Mouse (Mus musculus) right cerebral cortex, adult 2 months (tissue): ENCODE data around the gene Khdc4.

Experiments
- DNase-seq, 2 experiments: peaks; one replicate each; pipeline ENCODE4 v3.0.0; 2021 to 2022; ENCODE audit warnings: low spot score in 2 of 2

The Khdc4 gene

DNA sequence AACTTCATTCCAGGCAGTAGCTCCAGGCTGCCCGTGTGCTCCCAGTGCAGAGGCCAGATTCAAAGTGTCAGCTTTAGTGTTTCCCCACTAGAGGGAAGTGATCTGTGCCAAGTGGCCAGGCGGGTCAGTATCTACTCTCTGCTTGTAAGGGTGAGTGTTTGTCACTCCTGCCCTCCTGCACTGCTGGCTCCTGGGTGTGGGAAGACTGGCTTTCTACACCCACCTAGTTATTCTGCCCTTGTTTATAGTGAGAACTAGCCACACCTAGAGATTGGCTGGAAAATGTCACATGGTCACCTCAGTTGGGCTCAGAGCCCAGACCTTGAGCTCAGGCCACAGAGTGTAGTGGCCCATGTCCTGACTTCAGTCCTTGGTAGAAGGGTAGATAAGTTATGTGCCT lies 33.5 kb downstream of the Khdc4 start:
- no peak for DNase-seq

DNA sequence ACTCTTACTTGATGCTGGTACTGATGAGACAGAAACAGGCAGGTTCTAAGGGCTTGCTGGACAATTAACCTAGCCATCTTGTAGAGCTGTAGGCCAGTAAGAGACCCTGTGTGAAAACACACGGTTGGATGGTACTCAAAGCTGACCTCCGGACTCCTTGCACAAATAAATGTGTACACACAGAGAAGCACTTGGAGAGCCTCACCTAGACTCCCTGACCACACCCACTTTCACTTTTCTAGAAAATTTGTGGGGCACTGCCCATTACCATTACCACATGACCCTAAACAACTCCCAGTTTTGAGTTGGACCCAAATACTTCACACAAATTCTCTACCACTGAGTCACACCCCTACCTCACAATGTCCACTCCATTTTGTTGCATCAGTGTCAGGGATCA lies 51.0 kb downstream of the Khdc4 start:
- no peak for DNase-seq

DNA sequence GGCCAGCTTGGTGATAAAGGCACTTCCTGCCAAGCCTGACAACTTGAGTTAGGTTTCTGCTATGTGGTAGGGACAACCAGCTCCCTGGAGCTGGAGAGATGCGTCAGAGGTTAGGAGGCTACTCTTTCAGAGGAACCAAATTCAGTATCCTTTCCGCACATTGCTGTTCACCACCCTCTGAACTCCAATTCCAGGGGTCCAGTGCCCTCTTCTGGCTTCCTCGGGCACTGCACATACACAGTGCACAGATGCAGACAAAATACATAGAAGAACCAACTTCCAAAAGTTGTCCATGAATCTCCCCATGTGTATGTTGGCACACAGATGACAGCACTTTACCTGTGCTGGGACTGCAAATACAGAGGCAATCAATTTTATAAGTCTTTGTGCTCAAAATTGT lies 53.0 kb downstream of the Khdc4 start:
- peak; percentile 59 to 60 for DNase-seq

DNA sequence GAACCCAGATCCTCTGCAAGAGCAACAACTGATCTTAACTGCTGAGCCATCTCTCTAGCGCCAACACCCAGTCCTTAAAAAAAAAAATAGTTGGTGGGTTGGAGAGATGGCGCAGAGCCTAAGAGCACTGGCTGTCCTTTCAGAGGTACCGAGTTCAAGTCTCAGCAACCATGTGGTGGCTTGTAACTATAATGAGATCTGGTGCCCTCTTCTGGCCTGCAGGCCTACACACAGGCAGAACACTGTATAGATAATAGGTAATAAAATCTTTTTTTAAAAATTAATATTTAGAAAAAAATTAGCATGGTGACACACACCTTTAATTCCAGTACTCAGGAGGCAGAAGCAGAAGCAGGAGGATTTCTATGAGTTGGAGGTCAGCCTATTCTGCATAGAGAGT lies 54.5 kb downstream of the Khdc4 start:
- DNase-seq: no peak

DNA sequence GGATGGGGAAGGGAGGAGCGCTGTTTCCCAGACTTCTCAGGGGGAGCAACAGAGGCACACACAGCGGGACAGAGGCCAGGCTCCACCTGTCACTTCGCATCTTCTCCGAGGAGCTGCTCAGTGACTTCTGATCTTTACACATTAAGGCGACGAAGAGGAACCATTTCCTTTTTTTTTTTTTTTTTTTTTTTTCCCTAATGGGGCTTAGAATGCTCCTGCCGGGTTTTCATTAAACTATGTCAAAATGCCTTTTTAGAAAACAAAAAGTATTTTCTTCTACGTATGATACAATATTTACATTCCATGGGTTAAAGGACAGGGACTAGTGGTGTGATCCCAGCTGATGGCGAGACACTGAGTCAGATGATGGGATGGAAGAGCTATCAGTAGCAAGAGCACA lies 59.9 kb downstream of the Khdc4 start:
- no peak for DNase-seq

DNA sequence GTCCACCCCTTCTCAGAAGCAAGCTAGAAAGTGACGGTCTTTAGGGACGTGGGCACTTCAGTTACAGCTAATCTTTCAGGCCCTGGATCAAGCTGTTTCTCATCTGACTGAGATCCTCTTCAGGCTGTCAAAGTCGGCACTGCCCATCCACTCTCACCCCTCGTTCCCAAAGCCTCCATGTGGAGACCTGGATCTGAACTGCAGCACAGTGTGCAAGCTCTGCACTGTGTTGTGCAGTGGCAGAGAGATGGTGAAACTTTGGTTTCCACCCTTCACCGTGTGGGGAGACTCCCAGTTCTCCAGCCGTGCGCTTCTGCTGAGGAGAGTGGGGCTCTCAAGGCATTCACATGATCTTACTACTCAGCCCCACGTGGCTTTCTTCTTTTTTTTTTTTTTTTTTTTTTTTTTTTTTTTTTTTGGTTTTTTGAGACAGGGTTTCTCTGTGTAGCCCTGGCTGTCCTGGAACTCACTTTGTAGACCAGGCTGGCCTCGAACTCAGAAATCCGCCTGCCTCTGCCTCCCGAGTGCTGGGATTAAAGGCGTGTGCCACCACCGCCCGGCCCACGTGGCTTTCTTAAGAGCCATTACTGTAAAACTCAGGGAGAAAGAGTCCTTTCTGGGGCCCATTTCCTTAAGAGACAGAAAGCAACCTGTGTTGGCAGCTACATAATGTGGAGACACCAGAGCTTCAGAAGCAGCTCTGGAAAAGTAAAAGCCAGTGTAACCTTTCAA lies 60.7 kb downstream of the Khdc4 start:
- DNase-seq: no peak

DNA sequence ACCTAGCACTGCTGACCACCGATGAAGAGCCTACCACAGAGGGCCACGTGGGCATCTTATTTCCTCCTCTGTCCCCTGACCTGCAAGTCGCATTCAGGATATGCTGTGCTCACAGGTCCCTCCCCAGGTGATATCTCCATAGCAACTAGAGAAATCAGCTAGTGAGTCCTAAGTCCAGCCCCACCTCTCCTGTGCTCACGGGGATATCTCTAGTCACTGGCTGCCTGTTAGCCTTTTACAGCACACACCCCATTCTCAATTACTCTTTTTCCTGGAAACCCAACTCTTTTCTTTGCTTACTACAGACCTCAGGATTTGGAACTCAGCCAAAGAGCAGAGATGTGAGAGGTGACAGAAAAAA lies 61.2 kb downstream of the Khdc4 start:
- no peak for DNase-seq

DNA sequence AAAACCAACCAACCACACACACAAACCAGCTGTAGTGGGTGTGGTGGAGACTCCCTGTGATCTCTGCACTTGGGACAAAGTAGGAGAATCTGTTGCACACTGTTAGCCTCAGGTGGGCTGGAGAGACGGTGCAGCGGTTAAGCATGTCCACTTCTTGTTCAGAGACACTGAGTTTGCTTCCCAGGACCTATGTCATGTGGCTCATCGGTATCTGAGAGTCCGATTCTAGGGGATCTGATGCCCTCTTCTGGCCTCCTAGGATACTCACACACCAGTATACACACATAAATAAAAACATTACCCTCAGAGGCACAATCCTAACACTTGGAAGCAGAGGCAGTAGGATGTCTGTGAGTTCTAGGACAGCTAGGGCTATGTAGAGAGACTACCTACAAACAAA lies 68.7 kb downstream of the Khdc4 start:
- no peak for DNase-seq

DNA sequence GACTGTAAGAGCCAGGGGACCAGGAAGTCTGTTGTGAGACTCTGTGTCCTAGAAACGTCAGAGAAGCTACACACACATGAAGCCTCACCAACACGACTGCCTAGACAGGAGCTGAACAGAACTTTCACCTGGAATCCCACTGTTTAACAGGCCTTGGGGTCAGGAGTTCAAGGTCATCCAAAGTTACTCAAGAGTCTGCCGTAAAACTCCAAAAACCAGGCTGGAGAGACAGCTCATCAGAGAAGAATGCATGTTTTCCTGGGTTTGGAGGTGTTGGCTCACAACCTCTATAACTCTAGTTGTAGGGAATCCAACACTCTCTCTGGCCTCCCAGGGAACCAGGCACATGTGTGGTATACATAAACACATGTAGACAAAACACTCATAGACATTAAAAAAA lies 69.9 kb downstream of the Khdc4 start:
- no peak for DNase-seq

DNA sequence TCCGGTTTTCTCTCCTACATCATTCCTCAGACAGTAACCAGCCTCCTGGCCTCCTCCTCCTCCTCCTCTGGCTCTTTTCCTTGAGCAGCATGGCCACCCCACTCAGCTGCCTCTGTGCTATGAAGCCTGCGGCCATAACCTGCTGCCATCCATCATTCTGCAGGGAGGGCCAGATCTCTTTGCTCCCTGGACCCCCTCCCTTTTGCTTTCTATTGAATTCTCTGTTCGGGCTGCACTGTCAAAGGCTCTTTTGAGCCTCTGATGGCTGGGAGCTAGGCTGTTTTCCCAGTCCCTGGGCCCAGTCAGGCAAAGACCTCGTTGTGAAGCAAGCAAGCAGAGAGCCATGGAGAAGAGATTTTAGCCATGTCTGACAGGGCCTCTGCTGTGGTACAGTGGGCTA lies 70.7 kb downstream of the Khdc4 start:
- no peak for DNase-seq

DNA sequence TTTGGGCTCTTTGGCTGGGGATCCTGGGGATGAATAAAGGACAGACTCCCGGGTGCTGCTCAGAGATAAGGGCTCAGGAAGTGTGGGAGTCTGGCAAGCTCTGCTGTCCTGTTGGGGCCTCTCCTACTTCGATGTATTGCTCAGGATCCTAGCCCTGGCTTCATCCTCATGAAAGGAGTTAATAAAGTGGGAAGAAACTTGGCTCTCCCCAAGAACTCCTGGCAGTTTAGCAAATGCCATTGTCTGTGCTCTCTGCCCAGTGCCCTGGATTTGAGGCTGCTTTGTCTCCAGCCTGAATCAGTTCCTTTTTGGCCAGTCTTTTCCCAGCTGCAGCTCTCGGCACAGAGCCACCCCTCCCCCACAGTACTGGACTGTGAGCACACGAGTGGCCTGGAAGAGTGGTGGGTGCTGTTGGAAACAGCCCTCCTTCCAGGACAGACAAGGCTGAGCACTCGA lies 72.5 kb downstream of the Khdc4 start:
- DNase-seq: peak; percentile 75 to 84

DNA sequence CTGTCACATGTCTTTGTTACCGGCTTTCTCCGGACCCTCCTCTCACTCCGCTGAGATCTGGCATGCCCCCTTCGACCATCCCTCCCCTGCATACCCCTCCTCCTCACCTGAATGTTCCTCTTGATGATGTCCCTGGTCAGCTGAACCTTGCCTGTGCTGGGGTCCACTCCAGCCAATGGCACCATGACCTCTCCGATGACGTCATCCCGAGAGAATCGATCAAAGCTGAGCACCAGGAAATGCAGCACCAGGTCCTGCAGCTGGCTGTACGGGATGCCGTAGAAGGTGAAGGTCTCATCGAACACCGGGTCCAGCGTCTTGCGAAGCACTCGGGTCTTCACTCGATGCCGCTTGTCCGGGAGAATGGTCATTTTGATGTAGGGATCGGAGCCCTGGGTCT lies 76.0 kb downstream of the Khdc4 start:
- no peak for DNase-seq

DNA sequence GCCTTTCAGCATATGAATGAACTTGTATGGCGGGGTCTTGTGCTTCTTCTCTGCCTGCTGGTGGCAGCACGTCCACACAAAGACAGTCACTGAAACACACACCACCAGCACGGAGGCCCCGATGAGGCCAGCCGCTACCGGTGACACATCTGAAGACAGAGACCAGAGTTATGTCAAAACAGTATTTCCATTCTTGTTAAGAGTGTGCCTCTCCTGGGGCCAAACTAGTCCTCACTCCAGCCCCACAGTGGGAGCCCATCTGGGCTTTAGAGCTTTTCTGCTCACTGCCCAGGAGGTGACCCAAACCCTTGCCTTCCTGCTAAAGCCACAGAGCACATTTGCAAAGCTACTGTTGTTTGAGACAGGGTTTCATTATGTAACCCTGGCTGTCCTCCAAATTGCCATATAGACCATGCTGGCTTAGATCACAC lies 76.8 kb downstream of the Khdc4 start:
- DNase-seq: no peak
